Mouse (Mus musculus): ENCODE results near the gene Ntrk1.
A peak's percentile ranks its signal among the peaks of the same experiment; 100 is the strongest.

The Ntrk1 gene

GRCm38 (mm10) chr3:87785626-87786214 lies 9.2 kb downstream of the Ntrk1 start:
- DNase-seq (ENCODE audit: low spot score) = no peak

DNA sequence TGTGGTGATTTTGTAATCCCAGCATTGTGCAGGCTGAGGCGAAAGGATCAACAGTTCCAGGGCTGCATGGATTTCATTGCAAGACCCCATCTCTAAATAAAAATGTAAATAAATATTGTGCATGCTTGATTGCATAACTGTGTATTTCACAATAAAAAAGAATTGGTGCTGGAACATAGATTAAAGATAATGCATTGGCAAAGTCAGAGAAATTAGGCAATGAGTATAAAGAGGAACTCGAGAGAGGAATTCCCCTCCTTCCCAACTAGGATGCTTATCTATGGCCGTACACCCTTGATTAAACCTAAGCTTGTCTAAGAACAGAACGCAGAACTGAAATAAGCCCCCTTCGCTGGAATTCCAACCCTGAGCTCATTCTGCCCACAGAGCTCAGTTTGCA lies 9.8 kb downstream of the Ntrk1 start:
- no peak for DNase-seq (ENCODE audit: low spot score)

DNA sequence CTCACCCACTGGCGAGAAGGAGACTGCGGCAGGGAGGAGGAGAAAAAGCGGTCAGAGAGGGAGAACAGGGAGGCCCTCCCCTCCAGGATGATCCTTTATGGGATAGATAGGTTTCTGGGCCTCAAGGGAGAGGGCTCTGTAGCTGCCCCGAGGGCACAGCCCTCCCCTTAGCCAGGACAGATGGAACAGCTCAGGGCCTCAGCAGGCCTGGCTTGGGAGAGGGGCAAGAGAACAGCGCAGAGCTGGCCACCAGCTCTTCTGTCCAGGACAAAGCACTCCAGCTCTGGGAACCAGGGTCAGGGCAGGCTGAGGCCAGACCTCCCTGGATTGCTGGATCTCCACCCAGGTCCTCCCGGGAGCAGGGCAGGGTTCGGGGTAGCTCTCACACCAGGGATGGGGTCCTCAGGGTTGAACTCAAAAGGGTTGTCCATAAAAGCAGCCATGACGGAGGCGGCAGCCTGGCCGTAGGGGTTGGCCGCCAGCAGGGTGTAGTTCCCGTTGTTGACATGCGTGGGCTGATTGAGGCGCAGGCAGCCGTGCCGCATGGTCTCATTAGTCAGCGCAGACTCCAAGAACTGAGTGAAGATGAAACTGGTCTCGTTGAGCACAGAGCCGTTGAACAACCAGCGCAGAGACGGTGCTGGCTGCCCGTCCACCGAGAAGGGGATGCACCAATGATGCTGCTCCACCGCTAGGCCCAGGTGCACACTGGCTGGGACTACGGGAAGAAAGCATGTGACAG lies 11.5 kb downstream of the Ntrk1 start:
- no peak for DNase-seq (ENCODE audit: low spot score)

DNA sequence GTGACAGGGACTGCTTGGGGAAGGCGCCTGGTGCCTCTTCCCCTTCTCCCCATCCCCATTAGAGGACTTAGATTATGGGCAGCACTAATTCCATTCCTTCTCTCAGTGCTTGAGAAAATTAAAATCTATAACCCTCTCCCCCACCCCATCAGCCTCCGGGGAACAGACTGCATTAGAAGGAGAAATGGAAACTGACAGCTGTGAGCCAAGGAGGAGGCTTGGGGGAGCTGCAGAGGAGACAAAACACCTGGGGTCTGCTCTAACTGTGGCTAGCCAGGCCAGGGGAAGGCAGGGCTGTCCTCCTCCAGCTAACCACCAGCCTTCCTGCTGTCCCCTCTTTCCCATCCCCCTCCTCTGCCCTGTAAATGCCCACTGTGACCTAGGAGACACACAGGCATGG lies 15.9 kb downstream of the Ntrk1 start:
- DNase-seq (ENCODE audit: low spot score) = no peak

DNA sequence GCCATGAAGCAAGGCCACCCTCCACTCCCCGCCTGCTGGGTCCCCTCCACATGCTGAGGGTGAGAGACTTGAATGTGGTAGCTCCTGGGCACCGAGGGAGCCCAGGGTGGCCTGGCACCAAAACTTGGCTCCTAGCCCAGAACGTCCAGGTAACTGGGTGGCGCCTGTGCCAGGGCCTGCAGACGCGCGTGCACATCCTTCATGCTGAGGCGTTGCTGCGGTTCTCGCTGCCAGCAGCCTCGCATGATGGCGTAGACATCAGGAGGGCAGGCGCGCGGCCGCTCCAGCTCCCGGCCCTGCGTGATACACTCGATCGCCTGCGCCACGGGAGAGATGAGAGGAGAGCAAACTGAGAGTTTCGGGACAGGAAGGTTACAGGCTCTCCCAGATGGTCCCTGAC lies 16.7 kb downstream of the Ntrk1 start:
- no peak for DNase-seq (ENCODE audit: low spot score)

GRCm38 (mm10) chr3:87771088-87771487 lies 23.9 kb downstream of the Ntrk1 start:
- DNase-seq (ENCODE audit: low spot score) = no peak

- no peak for DNase-seq (ENCODE audit: low spot score)
Measured at GRCm38 (mm10) chr3:87770280-87770679, 24.7 kb downstream of the Ntrk1 start.

- DNase-seq (ENCODE audit: low spot score) = no peak
Measured at GRCm38 (mm10) chr3:87769506-87769905, 25.5 kb downstream of the Ntrk1 start.

DNA sequence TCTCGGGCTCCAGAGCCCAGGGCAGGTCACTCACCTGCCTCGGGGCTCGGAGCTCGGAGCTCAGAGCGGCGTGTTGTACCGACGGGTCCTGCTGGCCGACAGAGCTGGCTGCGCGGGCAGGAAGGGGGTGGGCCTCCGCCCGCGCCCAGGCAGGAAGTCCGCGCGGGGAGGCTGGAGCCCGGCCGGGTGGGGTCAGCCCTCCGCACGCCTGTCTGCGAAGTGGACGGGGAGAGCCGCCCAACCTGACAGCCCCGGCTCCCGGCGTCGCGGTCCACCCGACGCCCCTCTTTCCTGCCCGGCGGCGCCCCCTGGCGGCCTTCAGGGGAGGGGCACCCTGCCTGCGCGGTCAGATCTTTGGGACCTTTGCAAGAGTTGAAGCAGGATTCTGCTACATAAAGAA lies 26.1 kb downstream of the Ntrk1 start:
- DNase-seq (ENCODE audit: low spot score) = peak; percentile 93

GRCm38 (mm10) chr3:87768431-87768830 lies 26.5 kb downstream of the Ntrk1 start:
- no peak for DNase-seq (ENCODE audit: low spot score)

GRCm38 (mm10) chr3:87767764-87768163 lies 27.2 kb downstream of the Ntrk1 start:
- DNase-seq (ENCODE audit: low spot score) = no peak

DNA sequence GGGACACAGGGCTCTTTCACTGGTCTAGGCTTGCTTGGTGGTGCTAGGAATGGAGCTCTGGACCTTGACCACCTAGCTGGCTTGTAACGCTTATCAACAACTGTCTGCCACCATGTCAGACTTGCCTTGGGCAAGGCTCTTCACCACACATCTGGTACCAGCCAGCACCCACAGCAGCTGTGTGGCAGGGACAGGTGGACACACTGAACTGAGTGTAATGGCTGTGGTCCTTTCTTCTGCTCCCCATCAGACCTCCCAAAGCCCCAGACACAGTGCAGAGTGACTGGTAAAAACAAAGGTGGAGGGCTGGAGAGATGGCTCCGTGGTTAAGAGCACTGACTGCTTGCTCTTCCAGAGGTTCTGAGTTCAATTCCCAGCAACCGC lies 28.7 kb downstream of the Ntrk1 start:
- no peak for DNase-seq (ENCODE audit: low spot score)

DNA sequence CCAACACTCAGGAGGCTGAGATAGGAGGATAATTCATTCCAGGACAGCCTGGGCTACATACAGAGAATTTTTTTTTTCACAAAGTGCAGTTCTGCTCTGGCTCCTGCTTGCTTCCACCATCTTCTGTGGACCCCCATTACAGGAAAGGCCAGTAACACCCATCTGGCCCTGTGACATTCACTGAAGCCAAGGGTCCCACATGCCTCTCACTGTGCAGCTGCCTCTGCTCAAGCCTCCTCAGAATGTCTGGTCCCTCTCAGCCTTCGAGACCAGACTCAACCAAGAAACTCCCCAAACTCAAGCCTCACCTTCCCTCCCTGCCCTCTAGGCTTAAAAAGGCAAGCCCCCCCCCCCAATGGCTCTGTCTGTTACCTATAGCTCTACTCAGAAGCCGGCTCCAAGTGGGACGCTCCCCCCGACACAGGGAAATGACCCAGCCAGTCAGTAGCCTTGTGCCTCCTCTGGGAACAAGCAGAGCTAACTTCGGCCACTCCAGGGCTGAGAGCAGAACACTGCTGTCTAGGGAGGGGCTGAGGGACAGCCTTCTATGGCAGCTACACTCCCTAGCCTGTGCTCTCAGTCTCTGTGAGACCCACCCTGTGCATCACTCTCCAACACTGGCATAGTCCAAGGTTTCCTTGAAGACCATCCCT lies 29.2 kb downstream of the Ntrk1 start:
- no peak for DNase-seq (ENCODE audit: low spot score)

GRCm38 (mm10) chr3:87765091-87765490 lies 29.9 kb downstream of the Ntrk1 start:
- DNase-seq (ENCODE audit: low spot score) = no peak

- DNase-seq (ENCODE audit: low spot score) = peak; percentile 68
Measured at GRCm38 (mm10) chr3:87764506-87764905, 30.5 kb downstream of the Ntrk1 start.

DNA sequence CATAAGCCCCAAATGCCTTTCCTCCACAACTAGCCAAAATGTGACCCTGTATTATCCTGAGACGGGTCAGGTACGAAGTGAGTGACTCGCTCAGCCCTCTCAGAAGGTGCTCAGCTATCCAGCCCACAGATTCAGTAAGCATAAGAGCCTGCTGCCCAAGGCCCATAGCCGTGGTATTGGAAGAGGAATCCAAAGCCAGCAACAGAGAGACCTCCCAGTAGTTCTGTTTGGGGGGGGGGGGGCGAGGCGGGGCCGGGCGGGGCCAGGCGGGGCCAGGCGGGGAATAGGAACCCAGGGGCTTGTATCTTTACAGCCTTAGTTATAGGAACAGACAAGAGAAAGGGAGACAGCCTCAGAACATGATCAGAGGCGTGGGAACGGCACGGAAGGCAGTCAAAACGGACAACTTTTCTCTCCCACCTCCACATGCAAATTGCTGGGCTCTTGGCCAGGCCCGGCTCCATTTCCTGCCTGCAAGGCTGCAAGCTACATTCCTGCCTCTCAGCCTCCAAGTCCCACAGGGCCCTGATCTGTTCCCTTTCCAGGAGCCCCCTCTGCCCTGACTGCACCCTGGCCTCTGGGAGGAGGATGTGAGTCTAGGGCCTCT lies 31.2 kb downstream of the Ntrk1 start:
- DNase-seq (ENCODE audit: low spot score) = peak; percentile 85

GRCm38 (mm10) chr3:87763202-87763601 lies 31.8 kb downstream of the Ntrk1 start:
- DNase-seq (ENCODE audit: low spot score) = no peak

GRCm38 (mm10) chr3:87761408-87762375 lies 33.3 kb downstream of the Ntrk1 start:
- DNase-seq (ENCODE audit: low spot score) = no peak

DNA sequence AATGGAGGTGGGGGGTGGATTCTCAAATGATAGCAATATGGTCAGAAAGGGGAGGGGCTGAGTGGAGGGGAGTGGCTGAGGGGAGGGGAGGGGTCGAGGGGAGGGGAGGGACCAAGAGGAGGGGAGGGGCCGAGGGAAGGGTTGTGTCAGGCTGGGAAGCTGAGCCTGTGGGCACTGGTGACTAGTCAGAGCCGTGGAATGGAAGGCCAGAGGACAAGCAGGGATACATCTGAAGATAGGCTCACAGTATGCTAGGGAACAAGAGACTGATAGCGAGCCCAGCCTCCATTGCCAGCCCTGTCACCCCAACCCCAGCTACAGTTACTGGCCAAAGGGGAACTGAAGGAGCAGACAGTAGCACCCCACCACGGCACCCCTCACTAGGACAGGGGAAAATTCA lies 36.3 kb downstream of the Ntrk1 start:
- DNase-seq (ENCODE audit: low spot score) = no peak

GRCm38 (mm10) chr3:87756488-87756887 lies 38.5 kb downstream of the Ntrk1 start:
- DNase-seq (ENCODE audit: low spot score) = no peak

GRCm38 (mm10) chr3:87755964-87756363 lies 39.0 kb downstream of the Ntrk1 start:
- DNase-seq (ENCODE audit: low spot score) = peak; percentile 95

DNA sequence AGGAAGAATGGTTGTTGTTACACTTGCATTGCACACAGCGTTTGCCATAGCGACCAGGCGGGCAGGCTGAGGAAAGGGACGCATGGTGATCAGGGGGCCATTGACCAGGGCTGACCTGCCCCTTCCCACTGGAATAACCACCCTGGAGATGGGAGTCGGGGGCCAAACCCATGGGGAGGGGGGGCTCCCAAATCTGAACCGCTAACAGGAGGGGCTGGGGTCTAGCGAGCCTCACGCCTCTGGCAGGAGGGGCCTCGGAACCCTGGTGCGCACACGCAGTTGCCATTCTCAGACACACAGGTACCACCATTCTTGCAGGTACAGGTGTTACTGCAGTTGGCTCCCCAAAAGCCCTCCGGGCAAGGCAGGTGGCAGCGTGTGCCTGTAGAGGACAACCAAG lies 41.1 kb downstream of the Ntrk1 start:
- no peak for DNase-seq (ENCODE audit: low spot score)

All from testis, postnatal 10 days (tissue).